Mouse (Mus musculus): ENCODE results near the gene Mrpl24.

Gene Mrpl24

DNA sequence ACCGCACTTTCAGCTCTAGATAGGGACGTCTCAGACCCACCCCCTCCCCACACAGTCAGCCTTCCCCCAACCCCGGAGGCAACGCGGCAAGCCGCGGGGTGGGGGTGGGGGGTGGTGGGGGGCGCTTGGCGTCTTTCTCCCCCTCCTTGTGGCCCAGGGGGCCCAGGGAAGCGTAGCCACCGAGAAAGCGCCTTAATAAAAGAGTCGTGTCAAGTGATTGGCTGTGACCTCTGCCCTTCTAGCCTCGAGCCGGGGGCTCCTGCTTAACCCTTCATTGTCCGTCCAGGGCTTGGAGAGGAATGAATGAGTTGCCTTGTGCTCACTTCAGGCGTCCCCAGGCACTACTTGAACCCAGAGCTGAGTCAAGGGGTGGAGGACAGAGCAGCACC lies 28.5 kb downstream of the Mrpl24 start:
- DNase-seq: no peak

GRCm38 (mm10) chr3:87948378-87949265 lies 29.3 kb downstream of the Mrpl24 start, which contains the start of gene Crabp2:
TSS of gene Crabp2 (plus strand) at chr3:87948666.
- DNase-seq: no peak

DNA sequence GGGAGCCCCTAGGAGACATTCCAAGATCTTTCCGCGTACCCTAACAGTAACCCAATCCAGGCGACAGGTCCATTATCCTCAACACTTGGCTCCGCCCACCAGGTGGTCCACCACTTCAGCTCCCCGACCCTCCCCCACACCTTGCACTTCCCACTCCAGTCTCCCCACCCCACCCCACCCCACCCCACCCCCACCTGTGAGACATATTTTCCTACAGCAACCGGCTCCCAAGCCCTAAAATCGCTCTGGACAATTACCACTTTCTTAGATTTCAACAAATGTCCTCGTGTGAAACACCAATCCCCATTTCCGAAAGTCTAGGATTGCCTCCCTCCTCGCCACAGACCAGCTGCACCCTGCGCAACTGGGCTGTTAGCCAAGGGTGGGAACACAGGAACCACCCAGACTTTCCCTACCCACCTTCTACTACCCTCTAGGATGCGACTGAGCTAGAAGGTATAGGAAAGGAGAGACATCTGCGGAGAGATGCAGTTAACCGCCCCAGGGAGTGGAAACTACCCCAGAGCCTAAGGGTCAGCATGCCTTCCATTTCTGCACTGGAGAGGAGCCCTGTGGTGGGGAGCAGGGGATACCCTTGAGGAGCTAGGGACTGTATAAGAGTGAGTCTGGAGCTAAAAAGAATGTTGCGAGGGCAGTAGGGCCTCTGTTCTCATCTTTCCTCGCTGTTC lies 30.1 kb downstream of the Mrpl24 start:
- DNase-seq: no peak

DNA sequence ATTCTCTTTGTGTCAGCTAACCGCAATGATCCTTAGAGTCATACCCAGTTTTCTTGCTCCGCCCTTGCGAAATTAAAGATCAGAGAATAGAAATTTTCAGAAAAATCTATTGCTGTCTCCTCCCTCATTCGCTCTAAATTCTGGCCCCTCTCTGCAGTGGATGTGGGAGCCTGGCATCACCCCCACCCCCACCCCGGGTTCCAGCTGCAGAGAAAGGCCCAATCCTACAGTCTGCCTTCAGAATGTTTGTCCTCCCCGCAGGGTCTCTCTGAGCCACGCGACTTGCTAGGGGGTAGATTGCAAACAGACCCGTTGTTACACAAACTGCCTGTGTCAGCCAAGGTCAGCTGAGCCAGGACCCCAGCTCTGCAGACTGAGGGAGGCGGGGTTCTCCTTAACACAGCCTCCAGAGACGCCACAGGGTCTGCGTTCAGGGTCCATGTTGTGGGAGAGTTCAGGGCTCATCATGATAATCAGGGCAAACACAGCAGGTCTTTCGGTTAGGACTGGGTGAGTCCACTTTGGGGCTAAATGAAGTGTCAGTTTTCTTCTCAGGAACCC lies 30.7 kb downstream of the Mrpl24 start:
- DNase-seq: no peak

- no peak for DNase-seq
Measured at GRCm38 (mm10) chr3:87951946-87952345, 32.6 kb downstream of the Mrpl24 start.

GRCm38 (mm10) chr3:87952440-87952839 lies 33.1 kb downstream of the Mrpl24 start:
- DNase-seq: no peak

DNA sequence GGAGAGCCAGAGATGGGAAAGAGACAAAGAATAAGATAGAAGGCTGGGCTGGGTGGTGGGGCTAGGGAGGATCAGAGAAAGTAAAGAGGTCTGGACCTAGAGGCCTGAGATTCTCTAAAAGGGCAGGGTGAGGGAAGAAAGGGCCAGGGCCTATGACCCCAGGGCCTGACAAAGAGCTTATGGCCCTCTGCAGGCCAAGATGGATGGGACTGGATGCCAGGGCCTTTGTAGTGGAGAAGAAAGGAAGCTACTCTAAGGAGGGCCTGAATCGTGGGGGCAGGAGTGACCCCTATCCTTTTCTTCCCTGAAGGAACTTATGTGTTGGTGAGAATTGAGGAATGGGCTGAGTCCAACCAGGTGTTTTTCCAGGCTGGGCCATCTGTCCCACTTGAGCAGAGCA lies 38.8 kb downstream of the Mrpl24 start:
- no peak for DNase-seq

- no peak for DNase-seq
Measured at GRCm38 (mm10) chr3:87958476-87958875, 39.2 kb downstream of the Mrpl24 start.

- no peak for DNase-seq
Measured at GRCm38 (mm10) chr3:87958967-87959366, 39.7 kb downstream of the Mrpl24 start.

GRCm38 (mm10) chr3:87959371-87959770 lies 40.1 kb downstream of the Mrpl24 start:
- DNase-seq: no peak

DNA sequence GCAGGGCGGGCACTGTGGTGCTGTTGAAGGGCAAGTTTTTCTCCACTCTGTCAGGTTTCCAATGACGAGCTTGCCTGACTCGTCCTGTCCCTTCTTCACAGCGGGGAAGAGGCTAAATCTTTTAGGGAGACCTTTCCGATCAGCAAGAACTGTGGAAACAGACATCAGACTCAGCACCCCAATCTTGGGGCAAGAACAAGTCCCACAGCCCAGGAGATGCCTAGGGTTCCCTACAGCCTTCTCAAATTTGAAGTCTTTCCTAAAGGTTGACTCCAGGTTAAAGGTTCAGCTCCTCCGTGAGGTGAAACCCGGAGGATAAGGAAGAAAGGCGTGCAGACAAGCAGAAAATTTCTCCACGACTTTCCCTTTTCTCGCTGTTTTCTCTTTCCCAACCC lies 40.9 kb downstream of the Mrpl24 start:
- DNase-seq: no peak

DNA sequence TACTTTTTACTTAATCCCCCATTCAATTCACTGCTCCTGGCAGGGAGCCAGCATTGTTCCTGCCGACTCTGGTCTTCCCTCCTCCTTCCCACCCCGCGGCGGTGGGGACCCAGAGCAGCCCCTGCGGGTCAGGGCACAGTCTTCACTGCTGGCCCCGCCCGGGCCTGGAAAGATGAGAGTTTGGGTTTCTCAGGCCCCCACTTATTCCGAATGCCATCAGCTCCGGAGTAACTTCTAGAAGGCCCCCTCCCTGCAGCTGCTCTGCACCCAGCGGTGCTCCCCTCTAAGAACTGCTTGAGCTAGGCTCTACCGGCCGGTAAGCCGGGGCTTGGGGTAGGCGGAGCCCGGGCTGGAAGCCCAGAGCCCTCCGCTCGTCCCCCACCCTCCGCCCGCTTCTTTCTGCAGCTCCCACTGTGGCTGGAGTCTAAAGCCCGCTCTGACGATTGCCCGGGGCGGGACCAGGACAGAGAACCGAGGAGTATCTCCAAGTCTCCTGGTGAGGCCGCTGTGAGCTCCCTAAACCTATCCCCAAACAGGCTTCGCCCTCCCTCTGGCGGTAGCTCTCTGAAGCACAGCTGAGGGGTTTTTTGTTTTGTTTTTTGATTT lies 41.4 kb downstream of the Mrpl24 start:
- peak; percentile 67 to 73 for DNase-seq

DNA sequence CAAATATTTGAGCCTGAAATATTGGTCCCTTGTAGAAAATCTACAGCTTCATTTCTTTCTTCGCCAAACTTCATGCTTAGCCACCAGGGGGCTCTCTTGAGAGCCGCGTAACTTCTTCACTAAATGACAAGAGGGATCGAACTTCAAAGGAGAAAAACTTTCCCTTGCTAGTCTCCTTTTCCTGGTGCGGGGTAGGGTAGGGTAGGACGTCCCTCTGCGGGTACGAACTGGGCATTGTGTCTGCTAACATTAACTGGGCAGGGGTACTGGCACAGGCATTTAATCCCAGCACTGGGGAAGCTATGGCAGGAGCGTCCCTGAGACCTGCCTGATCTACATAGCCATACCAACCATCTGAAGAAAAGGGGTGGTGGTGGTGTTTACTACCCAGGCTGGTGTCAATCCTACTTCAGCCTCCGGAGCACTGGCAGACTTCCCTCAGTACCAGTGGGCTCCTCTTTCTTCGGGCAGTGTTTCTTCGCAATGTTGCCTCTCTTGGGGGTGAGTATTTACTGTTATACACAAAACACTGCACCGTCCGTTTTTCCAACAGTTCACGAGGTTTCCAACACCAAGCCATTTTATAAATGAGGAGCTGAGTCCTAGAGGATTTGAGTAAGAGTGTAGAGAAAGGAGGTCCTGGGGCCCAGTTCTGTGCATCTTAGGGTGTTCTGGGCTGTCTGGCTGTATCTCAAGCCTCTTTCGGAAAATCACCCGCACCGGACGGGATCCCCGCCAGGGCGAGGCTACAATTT lies 51.1 kb downstream of the Mrpl24 start:
- peak; percentile 32 to 51 for DNase-seq

DNA sequence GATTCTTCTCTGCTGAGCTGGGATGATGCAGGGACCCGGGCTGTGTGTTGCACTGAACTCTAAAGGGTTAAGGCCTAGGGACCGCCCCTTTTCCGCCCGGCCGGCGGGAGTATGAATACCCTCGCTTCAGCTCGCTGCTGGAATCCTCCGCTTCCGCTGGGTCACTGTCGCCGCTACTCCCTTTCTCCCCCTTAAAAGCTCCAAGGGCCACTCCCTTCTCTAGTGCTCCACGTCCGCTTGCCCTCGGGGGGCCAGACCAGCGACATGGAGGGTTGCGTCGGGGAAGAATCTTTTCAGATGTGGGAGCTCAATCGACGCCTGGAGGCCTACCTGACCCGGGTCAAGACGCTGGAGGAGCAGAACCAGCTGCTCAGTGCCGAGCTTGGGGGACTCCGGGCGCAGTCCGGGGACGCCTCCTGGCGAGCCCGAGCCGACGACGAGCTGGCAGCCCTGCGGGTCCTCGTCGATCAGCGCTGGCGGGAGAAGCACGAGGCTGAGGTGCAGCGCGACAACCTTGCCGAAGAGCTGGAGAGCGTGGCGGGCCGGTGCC lies 51.7 kb downstream of the Mrpl24 start, which contains the start of gene Nes:
Gene Nes, plus strand, starts transcription at position 140 of the 550 bp plus-strand sequence.
- no peak for DNase-seq

DNA sequence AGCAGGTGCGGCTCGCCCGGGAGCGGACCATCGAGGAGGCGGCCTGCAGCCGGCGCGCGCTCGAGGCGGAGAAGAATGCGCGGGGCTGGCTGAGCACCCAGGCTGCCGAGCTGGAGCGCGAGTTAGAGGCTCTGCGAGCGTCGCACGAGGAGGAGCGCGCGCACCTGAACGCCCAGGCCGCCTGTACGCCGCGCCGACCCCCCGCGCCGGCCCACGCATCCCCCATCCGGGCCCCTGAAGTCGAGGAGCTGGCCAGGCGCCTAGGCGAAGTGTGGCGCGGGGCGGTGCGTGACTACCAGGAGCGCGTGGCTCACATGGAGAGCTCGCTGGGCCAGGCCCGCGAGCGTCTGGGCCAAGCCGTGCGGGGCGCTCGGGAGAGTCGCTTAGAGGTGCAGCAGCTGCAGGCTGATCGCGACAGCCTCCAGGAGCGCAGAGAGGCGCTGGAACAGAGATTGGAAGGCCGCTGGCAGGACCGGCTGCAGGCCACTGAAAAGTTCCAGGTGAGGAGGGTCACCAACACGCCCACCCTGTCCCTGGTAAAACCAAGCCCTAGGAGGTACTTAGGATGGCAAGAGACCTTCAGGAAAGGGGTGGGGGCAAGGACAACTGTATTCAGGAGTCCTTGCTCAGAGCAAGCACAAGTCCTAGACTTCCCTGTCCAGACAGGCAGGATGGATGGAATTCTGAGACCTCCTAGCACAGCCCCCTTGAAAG lies 52.3 kb downstream of the Mrpl24 start:
- no peak for DNase-seq

GRCm38 (mm10) chr3:87972203-87972664 lies 52.9 kb downstream of the Mrpl24 start:
- no peak for DNase-seq

GRCm38 (mm10) chr3:87972776-87973175 lies 53.5 kb downstream of the Mrpl24 start:
- no peak for DNase-seq

All from cerebellum, adult 18-20 months (tissue).